Mouse (Mus musculus): Measurements from ENCODE around the gene Gm4131. TPM values are rescaled to one million over a fixed set of nuclear protein-coding genes. Genes with fewer than 3 reads are reported as not detected.
A peak's percentile ranks its signal among the peaks of the same experiment; 100 is the strongest.
"Not testable (repeated sequence)": the region's sequence is repeated elsewhere in the genome, so short reads cannot be mapped to it uniquely, and the experiment has no call there.

Gene Gm4131
- total RNA-seq (2015): not detected in 2 replicates
- total RNA-seq (2017): not detected in 2 replicates

DNA sequence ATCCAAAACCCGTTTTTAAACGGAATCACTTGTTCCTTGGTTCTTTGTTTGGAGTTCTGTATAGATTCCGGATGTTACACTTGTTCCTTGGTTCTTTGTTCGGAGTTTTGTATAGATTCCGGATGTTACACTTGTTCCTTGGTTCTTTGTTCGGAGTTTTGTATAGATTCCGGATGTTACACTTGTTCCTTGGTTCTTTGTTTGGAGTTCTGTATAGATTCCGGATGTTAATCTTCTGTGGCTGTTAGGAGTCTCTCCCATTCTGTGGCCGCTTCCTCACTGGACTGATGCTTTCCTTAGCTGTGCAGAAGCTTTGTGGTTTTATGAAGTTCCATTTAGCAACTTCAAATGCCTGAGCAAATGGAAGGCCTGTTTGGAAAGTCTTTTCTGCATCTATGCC lies at the start of gene Gm4131:
TSS of gene Gm4131 (minus strand) at position 101 of the 400 bp plus-strand sequence.
- not testable (repeated sequence) for ATAC-seq (replicated peaks; ENCODE audit: poor library complexity)

DNA sequence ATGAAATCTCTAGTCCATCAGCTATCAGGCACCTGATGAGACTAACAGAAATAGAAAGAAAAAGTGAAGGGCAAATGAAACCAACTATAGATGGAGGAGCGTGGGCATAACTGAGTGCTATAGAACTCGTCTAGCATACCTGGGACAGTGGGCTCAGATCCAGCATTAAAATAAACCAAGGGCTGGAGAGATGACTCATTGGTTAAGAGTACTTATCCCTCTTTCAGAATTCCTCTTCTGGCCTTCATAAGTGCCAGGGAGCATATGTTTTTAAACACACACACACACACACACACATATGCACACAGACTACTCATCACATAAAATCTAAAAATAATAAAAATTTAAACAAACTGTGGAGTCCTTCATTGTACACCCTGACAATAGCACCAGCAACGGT lies 43.2 kb upstream of the Gm4131 start:
- no peak for ATAC-seq (replicated peaks; ENCODE audit: poor library complexity)

DNA sequence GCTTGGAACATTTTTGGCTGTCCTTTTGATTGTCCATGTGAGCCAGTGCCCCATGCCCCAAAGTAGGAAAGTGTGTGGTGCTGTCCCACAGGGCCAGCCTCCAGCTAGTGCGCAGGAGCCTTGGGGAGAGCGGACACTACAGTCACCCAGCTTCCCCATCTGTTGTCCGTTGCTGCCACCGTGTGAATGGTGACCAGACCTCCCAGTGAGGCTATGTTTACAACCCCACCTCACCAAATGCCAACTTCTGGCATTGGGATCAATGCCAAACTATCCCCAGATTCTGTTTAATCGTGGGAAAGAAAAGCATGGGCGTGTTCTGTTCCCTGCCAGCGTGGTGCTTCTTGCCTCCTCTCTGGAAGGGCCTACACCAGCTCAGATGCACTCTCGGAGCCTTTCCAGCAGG lies 41.1 kb upstream of the Gm4131 start:
- no peak for ATAC-seq (replicated peaks; ENCODE audit: poor library complexity)

DNA sequence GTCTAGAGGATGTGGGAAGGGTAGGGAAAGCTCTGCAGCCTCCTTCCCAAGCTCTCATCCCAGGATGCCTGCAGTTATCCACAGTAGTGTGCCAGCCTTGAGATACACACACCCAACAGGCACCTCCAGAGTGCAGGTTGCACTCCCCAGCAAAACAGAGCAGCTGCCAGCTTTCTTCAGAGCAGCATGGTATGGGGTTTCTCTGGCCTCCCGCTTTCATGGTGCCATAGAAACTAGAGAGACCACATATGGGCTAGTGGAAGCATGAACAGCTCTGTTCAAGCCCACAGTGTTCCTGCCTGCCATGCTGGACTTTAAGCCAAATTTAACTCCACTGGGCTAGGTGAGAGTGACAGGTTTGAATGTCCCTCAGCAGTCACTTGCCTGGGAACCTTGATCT lies 36.1 kb upstream of the Gm4131 start:
- ATAC-seq (replicated peaks; ENCODE audit: poor library complexity): no peak

DNA sequence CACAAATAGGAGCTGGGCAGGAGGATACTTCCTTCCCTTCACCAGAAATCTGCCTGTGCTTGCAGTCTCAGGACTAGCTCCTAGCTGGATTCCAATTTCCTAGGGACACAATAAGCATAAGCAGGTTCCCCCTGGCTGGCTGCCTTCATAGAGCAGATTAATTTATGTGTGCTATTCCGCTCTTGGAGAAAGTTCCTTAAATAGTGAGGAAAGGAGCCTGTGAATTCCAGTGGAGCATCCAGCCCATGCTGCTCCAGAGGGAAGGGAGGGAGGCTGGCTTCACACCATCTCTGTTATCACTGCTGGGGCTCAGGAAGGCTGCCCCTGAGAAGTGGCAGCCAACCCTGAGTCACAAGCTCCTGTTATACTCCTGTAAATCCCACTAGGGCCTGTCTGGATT lies 35.5 kb upstream of the Gm4131 start:
- ATAC-seq (replicated peaks; ENCODE audit: poor library complexity): no peak

DNA sequence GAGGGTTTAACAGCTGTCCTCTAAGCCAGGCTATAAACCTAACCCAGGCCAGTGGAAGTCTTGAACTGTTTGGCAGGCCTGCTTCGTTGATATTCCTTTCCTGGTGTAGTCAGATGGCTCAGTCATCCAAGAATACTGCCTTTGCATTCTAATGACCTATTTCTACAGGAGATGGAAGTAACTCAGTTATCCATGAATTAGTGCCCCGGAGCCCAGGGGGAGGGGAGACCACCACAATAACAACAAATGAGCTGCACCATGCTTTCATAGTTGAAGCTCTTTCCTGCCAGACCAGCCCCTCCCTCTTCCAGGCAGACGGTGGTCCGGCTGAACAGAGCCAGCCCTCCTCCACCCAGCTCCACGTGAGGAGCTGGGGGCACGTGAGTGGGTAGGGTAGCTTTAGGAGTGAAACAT lies 33.4 kb upstream of the Gm4131 start:
- no peak for ATAC-seq (replicated peaks; ENCODE audit: poor library complexity)

DNA sequence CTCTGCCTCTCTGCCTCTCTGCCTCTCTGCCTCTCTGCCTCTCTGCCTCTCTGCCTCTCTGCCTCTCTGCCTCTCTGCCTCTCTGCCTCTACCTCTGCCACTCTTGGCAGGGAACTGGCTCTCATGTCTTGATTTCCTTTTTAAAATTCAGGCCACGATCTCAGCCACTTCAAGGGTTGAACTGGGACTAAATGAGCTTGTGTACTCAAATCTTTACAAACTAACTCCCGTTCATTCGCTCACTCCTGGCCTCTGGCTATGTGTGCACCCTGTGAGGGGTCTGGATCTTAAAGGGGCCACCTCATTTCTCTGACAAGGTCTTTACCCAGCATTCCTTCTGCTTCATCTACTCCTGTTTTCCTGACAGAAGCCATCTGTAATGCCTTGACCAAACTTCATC lies 18.6 kb upstream of the Gm4131 start:
- no peak for ATAC-seq (replicated peaks; ENCODE audit: poor library complexity)

DNA sequence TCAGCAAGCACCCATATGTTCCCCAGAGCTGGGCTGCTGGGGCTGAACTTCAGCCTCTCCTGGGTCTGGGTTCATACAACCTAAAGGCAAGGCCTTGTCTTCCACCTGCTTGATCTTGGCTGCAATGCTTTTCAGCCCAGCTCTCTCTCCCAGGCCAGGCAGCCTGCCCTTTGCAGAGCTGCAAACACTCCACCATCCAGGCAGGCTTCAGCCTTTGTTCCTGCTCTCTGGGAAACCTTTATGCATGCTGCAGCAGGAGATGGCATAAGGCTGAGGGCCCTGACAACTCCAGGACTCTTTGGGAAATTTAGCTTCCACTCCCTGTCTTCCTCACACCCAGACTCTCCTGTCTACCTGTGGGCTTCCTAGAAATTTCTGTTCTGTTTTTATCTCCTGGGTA lies 17.9 kb upstream of the Gm4131 start:
- ATAC-seq (replicated peaks; ENCODE audit: poor library complexity): no peak

DNA sequence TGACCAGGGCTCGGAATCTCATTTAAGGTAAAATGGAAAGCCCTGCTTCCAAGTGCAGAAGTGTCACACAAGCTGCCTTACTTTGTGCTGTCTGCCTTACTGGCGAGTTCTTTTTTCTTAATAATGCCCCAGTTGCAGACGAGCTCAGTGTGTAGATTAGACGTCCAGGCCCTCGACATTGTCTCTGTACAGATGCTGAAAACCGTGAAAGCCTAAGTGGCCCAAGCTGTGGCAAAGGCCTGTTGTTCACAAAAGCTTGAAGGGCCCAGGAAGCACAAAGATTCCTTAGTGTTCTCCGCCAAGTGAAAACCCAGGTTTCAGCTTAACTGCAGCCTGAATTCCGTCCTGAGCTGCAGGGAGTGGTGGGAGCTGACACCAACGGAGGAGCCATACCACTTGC lies 15.0 kb upstream of the Gm4131 start:
- ATAC-seq (replicated peaks; ENCODE audit: poor library complexity): no peak

DNA sequence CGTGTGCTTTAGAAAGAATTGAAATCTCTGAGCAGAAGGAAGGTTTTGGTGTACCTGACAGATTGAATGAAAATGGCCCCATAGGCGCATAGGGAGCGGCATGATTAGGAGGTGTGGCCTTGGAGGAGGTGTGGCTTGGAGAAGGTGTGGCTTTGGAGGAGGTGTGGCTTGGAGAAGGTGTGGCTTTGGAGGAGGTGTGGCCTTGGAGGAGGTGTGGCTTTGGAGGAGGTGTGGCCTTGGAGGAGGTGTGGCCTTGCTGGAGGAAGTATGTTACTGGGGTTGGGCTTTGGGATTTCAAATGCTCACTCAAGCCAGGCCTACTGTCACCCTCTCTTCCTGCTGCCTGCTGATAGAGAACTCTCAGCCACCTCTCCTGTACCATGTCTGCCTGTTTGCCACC lies 14.2 kb upstream of the Gm4131 start:
- peak; percentile 58 for ATAC-seq (replicated peaks; ENCODE audit: poor library complexity)

DNA sequence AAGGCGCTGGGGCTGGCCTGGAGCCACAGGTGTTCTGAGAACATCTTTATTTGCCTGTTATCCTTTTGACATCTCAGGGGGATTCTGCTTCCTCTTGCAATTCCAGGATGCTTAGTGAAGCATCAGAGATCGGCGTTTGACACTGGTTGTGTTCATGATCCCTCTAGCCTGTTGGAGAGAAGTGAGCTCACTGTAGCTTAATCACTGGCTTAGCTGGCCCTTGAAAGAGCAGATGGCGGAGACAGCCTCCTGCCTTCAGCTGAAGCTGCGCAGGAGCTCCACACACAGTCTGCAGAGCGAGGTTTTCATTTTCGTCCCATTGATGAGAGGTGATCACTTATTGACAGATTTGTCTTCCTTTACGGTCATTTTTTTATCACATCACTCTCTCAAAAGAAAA lies 9.1 kb upstream of the Gm4131 start:
- no peak for ATAC-seq (replicated peaks; ENCODE audit: poor library complexity)

DNA sequence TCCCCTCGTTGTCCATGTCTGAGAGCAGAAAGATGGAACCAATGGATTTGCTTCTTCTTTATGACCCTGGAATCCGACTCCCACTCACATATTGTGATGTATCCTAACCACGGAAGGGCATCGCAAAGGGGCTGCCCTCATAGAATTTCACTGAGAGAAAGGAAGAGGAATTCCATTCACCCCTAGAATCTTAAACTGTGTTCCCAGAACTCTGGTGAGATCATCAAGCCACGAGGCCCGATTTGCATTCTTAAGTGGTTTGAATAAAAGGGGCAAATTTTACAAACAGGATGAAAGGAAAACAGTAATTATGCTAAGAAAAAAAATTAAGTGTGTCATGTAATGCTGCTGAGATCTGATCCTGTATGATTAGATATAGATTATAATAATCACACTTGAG lies 8.2 kb upstream of the Gm4131 start:
- ATAC-seq (replicated peaks; ENCODE audit: poor library complexity): no peak

DNA sequence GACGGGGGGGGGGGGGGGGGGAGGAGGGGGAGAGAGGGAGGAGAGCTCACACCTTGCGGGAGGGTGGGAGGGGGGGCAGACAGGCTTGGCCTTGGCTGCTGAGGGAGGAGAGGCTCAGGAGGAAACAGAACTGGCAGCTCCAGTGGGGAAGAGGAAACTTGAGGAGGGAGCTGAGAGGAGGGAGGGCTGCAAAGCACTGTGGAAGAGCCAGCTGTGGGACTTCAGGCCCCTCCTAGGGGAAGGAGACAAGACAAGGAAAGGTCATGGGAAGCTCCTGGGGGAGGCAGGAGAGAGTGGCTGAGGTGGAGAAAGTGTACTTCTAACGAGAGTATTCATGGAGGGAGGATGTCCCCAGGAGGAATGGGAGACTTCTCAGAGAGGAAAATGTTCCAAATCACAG lies 6.7 kb upstream of the Gm4131 start:
- ATAC-seq (replicated peaks; ENCODE audit: poor library complexity): no peak

DNA sequence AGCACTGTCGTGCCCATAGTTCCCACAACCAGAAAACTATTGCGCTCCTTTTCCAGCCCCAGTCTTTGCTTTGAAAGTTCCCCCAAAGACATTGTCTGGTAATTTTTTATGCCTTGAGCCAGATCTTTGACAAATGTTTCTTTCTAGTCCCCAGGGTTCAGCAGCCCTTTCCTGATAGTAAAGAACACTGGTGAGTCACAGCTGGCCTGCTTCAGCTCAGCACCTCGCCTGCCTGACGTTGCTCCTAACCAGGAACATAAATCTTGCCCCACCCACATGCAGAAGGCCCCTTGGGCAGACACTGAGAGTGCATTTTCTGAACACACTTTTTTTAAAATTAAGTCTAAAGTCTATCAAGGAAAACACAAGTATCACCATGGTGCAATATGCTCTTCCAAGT lies 3.6 kb upstream of the Gm4131 start:
- ATAC-seq (replicated peaks; ENCODE audit: poor library complexity): no peak

DNA sequence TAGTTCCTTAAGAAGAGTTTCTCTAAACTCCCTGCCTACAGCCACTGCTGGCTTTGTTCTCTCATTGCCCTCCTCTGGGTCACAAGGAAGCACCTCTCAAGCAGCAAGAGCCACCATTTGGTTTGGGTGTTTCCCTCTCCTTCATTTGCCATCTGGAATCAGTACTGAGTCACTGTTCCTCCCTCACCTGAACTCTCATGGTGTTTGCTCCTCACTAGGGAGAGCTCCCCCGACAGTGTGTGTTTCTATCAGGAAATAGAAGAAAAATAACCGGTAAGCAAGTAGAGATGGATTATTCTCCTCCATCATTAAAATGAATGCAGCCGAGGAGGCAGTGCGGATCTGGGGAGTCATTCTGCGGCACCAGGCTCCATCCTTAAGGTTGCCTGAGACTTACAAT lies 2.7 kb upstream of the Gm4131 start:
- no peak for ATAC-seq (replicated peaks; ENCODE audit: poor library complexity)

DNA sequence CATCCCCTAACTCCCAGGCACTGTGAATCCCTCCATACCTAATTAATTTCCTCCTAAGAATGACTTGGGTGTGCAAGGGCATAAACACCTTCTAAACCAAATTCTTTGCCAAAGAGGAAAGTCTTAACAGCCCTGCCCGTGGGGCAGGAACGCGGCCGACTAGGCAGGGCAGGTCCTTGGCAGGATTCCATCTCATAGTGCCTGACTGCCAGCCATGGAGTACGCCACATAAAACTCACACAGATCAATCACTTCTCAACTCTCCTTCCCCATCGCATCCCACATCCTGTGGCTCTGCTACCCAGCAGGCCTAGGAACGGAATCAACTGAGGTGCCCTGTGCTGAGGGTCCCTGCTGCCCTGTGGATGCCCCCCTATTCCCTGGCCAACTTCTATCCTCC lies 3.0 kb downstream of the Gm4131 start:
- no peak for ATAC-seq (replicated peaks; ENCODE audit: poor library complexity)

DNA sequence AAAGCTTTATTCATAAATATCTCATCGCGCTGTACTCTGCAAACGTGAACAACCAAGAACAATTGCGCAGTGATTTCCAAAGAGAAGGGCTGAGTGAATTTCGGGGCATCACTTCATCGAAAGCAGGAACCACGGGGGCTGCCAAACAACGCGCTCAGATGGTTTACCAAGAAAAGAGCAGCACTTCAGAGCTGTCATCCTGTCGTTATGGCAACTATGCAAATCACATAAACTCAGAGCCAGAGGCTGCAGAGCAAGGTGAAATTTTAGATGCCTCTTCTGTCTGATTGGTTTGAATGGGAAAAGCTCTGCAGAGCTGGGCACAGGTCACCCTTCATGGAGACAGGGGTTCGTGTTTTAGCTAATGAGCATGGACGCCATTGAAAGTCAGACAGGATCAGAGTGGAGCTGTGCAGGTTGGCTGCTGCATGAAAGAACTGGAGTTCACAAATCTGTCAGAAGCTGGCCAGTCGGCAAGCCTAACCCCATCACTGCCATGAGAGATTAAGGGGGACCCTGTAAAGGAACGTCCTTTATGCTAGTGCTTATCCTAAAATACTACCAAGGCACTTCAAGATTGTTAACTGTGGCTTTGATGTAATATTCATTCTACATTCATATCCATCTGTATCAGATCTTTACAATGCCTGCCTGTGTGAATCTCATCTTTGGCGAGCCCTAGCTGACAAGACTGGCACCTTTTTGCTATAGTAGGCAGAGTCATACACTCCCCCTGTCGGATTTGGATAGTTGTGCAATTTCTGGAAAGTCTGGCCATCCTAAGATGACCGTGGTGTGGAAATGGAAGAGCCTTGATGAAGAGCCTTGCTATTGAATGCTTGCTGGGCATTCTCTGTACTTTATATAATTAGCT lies 4.6 kb downstream of the Gm4131 start:
- no peak for ATAC-seq (replicated peaks; ENCODE audit: poor library complexity)

DNA sequence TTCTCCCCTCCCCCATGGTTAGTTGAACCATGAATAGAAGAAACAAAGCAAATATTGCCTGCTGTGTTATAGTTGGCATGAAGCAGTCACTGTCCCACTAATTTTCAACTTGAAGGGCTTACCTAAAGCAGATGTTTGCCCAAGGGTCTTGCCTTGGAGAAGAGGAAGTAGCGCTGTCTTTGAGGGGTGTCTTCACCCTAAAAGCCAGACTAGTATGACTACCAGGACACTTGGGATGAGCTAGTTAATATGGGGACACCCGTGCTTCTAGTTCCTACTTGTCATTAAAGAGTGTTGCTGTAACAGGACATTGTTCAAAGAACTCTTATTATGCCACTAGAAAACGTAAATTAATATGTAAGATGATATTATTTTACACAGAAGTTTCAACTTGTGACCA lies 9.6 kb downstream of the Gm4131 start:
- ATAC-seq (replicated peaks; ENCODE audit: poor library complexity): no peak

DNA sequence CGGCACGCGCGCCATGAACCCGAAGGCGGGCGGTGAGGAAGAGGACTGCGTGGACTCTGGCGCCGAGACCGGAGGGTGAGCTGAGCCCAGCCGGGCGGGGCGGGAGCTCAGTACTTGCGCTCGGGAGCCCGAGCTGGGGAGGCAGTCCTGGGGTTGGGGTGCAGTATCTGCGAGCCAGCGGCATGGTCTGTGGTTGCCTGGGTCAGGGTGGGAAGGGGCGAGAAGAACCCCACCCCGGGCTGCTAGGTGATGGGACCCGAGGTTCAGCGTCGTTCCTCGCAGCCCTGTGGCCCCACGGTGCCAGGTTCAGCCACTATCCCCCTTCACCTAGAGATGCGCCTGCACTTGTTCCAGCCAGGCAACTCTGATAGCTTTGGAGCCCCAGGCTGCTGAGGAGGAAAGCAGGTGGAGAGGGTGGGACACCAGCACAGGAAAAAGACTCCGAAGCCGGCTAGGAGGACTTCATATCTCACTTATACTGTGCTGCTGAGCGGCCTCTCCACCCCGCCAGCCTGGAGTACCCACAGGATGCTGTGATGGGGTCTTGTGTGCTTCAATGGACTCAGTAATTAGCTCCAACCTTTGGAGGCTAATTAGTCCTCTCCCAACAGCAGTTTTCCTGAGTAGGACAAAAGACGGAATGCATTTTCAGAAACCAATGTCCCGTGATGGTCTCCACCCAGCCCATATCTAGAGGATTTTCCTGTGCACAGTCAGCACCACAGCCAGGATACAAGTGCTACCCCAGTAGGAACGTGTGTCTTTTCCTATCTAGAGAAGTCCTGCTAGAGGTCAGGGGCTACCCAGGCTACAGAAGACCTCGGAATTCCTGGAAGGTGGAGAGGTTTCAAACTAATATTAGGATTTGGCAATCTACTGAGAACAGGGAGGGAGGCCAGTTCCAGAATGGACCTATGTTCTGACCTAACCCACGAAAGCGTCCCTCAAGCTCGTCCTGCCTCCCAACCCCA lies 10.6 kb downstream of the Gm4131 start:
- 0 out of 2 replicates have a peak, but pooled peaks have one; percentile 6 for ATAC-seq (replicated peaks; ENCODE audit: poor library complexity)

DNA sequence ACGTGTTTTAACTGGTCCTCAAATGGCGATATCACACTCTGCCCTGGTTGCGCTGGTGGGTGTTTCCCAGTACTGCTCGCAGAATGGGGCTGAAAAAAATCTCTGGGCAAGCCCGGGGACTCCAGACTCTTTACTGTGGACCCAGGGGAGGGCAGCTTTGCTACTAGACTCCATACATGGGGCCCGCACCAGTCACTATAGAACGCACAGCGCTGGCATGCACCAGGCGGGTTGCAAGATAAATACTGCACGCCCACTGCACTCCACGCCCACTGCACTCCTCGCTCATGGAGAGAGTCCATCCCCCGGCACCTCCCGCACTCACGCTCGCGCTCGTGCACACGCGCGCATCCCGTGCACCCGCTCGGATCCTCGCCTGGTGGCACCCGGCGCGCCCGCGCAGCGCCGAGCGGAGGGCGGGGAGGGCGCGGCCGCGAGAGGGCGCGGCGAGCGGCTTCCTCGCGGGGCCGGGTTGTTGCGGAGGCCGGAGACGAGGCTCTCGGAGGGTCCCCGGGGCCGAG lies 11.4 kb downstream of the Gm4131 start, which contains the start of gene Fam124a:
TSS of gene Fam124a (plus strand) at position 429 of the 521 bp plus-strand sequence.
- ATAC-seq (replicated peaks; ENCODE audit: poor library complexity): peak; percentile 91

DNA sequence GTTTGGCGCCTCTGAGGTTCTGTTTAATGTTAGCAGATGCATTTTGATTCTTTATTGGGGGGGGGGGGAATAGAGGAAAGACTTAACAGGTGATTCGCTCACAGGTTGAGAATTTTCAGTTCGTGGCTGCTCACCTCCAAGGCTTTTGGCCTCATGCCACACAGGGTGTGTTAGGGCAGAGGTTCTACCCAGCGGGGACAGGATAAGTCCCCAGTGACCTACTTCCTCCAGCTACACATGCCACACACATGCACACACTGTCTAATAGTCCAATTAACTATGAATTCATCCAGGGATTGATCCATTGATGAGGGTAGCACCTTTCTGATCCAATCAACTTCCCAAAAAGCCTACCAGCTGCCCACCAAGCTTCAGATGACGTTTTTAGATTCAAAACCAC lies 12.9 kb downstream of the Gm4131 start:
- no peak for ATAC-seq (replicated peaks; ENCODE audit: poor library complexity)
